Mouse (Mus musculus) thymus, postnatal 4 days (tissue): Measurements from ENCODE around the gene Rd3l.
"Not testable (repeated sequence)": the region's sequence is repeated elsewhere in the genome, so short reads cannot be mapped to it uniquely, and the experiment has no call there.

Experiments used
- DNase-seq: peaks from one replicate; pipeline ENCODE4 v3.0.0; 2021

Gene Rd3l

DNA sequence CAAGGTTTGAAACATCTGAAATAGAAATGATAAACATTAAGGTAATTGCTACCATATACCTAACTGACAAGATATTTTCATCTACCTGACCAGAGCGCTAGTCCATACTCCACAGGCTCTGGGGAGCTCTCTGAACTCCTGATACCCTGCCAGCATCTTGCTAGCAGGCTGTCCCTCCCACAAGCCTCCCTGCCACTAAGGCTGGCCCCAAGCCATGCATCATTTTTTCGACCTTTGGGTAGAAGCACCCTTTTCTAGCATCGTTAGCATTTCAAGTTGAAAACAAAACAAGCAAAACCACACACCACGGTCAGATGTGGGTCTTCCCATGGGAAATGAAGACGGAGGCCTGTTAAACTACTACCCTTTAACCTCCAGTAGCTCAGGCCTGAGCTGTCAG is 17.8 kb downstream of the Rd3l start:
- DNase-seq: no peak

DNA sequence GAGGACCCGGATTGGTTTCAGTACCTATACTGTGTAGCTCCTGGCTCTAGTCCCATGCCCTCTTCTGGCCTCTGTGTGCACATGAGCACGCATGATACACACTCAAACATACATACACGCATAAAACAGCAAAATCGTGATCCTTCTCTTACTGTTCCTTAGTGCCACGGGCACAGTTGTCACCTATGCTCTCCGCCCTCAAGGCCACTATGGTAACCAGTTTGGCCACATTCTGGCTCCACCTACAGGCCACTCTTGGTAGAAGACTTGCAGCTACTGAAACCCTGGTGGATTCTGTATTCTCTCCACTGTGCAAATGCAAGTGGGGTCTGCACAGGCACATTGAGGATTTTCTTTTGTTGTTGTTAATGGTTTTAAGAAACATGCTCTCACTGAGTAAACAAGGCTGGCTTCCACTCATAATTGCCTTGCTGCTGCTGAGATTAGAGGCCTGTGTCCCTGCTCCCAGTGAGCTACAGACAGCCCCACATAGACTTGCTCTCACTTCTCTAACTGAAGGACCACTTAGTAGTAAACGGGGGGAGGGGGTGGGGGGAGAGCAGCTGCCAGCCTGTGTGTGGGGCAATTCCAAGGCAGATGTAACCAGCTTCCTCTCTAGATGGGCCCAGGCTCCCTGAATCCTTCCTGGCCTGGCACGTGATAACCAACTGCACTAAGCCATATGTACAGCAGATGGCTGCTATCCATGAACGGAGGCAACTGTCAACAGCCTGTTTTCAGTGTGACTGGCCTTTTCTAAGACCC is 22.8 kb downstream of the Rd3l start:
- DNase-seq: peak; percentile 86

DNA sequence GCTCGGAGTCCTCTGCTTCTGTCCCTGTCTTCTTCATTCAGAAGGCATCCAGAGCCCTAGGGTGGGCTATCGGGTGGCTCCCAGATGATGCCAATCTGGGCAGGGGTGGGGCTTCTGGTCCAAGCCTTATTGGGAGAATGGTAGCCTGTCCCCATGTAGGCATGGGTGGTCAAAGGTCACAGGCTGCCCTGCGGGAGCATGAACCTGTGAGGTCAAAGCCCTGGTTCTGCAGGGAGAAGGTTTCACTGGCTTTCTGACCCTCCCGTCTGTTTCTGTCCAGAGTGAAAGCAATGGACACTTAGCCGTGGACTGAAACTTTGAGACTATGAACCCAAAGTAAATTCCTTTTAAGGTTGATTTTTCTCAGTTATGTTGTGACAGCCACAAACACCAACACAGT is 24.9 kb downstream of the Rd3l start:
- no peak for DNase-seq

DNA sequence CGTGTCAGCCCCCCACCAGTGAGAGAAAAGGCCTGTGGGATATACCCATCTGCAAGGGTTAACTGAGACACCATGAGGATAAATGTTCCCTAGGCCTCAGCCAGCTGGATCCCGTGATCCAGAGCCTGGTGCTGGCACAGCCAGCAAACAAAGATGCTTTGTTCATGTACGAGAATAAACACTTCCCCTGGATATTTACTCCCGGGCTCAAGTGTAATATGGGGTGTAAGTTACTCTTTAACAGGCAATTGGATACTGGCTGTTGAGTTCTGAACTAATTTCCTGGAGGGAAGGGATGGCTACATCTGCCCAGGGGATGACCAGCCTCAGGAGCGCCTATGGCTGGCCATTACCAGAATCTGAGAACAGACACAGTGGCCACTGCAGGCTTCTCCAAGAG is 29.4 kb downstream of the Rd3l start:
- DNase-seq: no peak

DNA sequence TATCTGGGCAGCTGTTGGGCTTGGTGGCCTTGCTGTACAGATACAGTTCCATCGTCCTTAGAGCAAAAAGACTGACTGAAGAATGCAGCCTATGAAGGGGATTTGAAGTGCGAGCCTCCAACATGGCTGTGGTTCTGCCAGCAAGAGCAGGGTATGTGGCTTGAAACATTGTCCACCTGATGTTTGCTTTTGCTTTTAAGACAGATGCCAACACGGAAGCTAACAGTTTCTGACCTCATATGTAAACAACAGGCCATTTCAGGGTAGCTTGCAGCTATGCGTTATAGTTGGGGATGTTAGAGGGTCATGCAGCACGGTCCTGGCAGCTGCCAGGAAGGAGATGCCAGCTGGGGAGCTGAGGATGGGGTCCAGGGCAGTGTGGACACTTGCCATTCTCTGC is 30.6 kb downstream of the Rd3l start:
- DNase-seq: no peak

DNA sequence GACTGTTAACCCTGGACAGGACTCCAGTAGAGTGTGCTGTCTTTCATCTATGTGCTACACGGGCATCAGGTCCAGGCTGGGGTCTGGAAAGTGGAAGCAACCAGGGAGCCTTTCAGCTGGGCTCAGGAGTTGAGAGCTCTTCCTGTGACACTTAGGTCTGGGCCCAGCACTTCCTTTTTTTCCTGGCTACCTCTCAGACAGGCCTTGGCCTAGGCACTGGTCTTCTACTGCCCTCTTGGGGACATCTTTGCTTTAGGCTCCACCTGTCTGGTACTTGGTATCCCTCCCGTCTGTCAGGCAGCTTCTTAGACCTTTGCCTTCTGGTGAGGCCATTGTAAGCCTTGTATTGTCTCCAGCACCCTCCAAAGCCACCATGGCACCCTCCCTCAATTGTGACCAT is 34.4 kb downstream of the Rd3l start:
- peak; percentile 48 for DNase-seq

DNA sequence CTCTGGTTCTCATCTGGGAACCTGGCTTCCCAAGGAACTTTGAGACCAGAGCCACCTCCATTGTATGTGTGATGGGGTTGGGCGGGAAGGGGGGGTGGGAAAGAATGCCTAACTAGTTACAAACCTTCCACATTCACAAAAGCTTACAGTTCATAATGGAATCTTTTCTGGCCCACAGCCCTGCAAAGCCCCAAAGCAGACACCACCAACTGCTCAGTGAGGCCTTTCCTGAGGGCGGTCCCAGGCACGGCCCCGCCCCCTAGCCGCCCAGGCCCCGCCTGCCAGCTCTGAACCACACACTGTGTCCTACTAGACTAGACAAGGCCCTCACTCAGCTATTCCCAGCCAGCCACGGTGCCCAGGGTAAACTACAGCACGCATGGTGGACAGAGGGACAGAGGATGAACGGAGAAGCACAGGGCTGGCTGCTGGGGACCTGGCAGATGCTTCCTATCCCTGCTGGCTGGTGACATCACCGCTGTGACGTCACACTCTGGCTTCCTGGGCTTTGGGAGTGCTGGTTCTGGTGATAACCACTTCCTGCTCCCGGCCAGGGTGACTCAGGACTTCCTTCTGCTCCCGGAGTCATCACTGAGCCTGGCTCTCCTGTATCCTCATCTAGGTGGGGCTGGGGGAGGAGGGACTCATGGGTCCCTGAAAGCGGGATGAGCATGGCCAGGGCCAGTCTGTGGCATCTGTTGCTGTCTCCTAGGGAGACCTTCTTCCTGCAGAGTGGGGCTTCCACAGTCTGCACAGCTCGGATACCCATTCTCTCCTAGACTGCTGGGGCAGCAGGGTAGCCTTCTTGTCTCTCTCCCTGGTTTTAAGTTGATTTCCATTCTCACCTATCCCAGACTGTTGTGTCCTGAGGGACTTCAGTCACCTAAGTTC is 35.1 kb downstream of the Rd3l start:
- DNase-seq: not testable (repeated sequence)

DNA sequence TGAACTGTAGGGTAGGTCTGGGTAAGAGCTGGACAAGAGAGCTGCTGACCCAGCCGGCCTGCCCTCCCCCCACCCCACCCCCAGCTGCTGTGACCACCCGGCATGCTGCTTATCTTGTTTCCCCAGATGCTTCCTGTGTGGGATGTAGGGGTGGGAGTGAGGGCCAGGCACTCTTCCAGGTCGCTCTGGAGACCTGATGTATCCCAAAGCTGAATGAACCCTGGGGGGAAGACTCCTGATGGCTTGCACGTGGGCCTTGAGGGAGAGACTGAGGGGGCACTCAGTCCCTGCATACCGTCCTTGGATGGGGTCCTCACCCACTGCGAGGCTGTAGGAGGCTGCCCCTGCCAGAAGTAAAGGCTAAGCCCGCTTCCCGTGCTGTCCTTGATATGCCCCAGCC is 36.0 kb downstream of the Rd3l start:
- DNase-seq: no peak

DNA sequence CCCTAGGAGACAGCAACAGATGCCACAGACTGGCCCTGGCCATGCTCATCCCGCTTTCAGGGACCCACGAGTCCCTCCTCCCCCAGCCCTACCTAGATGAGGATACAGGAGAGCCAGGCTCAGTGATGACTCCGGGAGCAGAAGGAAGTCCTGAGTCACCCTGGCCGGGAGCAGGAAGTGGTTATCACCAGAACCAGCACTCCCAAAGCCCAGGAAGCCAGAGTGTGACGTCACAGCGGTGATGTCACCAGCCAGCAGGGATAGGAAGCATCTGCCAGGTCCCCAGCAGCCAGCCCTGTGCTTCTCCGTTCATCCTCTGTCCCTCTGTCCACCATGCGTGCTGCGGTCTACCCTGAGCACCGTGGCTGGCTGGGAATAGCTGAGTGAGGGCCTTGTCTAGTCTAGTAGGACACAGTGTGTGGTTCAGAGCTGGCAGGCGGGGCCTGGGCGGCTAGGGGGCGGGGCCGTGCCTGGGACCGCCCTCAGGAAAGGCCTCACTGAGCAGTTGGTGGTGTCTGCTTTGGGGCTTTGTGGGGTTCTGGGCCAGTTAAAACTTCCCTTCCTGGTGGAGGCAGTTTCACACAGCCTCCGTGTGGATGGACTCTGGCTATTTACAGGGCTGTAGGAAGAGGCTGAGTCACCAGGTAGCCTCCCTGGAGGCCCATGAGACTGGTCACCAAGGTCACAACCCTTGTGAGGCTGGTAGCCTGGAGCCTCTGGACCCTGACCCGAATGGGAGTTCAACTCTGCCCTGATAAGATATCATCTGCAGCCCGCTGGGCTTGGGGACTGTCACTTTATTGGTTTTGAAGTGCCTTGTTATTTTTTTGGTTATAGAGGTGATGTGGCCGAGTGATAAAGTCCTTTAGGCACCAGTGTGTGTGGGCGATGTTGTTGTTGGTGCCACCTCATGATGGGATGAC is 36.8 kb downstream of the Rd3l start:
- DNase-seq: peak; percentile 24

DNA sequence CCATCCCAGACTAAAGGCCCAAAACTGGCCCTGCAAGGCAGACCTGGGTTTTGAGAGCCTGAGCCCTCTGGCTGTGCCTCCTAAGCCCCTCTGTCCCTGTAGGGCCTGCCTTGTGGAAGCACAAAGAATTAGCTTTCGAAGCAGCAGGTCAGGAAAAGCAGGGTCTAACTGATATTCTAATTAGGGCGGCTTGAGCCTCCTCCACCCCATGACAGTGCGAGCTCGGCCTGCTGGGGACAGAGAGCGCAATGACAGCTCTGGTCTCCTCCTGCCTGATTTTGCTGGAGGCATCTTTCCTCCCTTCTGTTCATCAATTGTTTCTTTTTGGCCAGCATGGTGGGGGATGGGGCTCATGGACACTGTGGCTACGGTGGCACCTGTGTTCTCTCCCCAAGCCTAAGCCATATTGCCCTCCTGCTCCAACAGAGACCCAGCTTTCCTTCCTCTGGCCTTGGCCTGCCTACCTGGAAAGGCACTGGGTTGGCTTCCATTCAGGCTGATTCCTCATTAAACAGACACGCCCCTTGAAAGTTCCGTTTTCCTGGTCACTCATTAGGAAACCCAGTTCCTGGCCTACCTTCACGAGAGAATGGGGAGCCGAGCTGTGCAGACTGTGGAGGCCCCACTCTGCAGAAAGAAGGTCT is 37.6 kb downstream of the Rd3l start:
- no peak for DNase-seq

DNA sequence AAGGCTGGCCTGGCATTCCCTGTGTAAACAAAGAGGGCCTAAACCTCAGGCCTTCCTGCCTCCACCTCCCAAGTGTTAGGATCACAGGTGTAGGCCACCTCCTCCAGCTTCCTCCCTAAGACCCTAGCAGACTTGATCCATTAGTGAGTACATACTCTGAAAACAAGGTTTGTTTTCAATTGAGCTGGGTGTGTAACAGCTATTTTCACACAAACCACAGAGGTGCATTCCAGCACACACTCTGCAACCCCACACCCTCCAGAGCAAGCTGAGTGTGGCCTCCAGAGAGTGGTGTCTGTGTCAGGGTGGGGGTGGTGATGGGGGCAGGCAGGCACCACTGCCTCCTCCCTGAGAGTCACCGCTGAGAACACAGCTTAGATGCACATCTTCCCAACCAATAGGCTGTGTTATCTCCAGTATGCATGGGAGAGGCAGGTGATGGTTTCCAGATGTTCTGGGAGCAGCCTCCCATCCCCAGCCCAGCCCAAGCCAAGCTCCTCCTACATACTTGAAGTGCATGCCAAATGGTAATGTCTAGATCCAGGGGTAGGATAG is 42.4 kb downstream of the Rd3l start:
- no peak for DNase-seq

DNA sequence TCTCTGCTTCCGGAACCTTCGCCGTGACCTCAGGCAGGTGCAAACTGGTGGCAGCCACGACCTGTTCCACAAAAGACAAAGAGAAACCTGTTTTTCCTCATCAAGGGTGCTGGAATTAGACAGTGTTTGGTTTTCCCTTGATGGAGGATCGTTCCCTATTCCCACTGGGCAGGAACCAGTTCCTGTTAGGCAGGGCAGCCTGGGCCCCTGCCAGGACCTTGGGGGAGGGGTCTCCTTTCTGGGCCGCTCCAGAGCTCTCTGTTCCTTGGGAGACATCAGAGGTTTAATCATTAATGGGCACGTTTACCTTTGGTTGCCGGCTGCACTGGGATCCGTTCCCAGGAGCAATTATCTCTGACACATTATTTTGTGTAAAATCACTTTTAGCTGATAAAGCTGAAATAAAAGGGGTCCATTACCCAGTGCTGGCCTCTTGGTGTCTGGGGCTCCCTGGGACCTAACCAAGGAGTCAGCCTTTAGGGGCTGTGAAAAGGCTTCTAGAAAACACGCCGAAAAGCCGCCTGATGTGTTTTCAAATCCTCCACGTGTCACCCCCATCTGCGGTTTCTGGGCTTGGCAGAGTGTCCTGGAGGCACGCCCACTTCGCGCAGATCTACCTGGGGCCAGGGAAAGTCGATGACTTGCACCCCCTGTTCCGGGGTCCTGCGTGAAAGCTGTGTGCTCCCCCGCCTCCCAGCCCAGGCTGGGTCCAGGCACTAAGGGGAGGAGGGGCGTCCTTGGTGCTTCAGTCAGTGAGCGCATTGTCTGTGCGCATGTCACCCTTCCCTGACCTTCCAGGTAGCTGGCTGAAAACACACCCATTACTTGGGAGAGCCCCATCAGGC is 44.2 kb downstream of the Rd3l start:
- DNase-seq: no peak

DNA sequence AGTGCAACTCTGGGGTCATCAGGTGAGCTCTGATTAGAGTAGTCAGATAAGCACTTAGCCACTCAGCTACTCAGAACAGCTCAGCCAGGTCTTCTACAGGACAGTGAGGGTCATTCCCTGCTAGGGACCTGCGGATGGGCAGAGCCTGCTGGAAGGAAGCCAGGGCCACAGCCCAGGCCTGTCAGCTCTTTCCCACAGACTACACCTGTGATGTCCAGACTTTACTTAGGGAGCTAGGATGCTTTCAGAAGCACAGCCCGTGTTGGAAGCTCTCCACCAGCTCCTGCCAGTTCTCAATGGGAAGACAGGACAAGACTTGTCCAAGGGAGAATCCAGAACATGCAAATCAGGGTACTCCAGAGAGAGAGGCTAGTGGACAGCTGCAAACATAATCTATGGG is 47.1 kb downstream of the Rd3l start:
- DNase-seq: no peak

DNA sequence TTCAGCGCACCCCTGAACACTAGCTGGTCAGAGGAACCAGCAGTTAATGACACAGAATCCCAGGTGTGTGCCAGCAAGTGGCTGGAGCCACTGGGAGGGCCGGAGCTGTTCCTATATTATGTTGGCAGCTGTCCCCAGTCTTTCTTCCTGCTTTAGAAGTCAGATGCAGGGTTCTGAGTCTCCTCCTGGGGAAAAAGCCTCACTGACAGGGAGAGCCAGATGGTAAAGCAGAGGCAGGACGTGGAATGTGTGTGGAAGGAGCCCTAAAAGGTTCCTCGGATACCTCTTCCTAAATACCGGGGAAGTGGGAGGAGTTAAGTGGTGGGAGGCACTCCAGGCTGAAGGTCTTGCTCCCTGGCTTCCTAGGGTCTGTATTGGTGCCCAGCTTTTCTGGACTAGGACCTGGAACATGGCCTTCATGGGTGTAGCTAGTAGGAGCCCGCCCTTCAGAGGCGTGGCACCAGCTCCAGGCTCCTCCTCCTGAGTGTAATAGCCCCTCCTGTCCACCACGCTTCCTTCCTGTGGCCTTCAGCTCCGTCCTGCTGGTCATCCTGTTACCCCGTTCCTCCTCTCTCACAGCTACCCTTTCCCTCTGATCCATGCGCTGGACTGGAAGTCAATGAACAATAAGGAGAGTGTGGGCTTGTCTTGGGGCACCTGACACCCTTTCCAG is 47.9 kb downstream of the Rd3l start:
- DNase-seq: no peak

DNA sequence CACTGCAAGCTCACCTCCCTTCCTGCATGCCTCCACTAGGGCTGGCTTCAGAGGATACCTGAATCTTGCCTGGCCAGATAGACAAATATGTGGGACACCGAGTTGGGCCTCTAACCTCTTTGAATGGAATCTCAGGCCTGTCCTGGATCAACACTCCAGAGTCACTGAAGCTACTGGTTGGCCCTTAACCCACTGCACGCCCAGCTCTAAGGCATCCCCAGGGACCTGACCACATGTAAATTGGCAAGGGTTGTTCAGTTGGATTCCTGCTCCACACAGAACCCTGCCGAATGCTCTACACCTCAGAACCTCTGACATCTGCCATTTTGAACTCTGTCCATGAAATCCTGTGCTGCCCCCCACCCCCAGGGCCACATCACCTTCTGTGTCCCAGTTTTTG is 48.6 kb downstream of the Rd3l start:
- no peak for DNase-seq

DNA sequence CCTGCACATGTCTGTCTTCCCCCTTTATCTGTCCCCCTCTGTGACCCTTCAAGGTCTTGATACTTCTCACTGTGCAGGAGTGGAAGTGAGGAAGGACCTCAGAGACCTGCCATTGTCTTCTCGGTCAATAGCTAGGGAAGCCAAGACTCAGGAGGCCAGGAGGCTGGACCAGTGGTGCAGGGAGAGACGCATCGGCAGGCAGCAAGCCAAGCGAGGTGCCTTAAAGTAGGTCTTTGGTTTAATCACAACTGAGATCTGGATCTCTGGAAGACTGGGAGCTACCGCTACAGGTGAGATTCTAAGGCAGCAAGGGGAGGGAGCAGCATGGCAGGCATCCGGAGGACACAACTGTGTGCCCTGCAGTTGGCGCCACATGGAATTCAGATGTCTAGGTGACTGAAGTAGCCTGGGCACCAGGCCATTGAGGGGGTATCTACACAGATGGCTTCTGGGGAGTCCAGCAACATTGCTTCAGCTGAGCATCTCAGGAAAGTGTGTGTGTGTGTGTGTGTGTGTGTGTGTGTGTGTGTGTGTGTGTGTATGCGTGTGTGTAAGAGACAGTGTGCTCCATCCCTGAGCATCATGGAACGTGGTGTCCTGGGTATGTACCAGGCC is 49.6 kb downstream of the Rd3l start:
- no peak for DNase-seq
